Mouse (Mus musculus): ENCODE data around the gene Rhof. TPM values are rescaled to one million over a fixed set of nuclear protein-coding genes. Genes with fewer than 3 reads are reported as not detected.

Gene Rhof
- polyA plus RNA-seq, 1 experiment from 2014 or later: 4.8 TPM

- Histone ChIP-seq H3K4me3 (ENCODE audit: low read depth, low read length) (no peak overlapping the region), H3K4me1 (replicated peaks; ENCODE audit: control insufficient read depth, insufficient read depth, low read length) (no peaks in the 10 kb centered on the region), H3K36me3 (ENCODE audit: control insufficient read depth, insufficient read depth, low read length) (peaks cover 27% of the 10 kb centered on the region), H3K27me3 (replicated peaks; ENCODE audit: control insufficient read depth, insufficient read depth, low read length) (no peaks in the 10 kb centered on the region), H3K9me3 (ENCODE audit: control insufficient read depth, low read length) (no peaks in the 10 kb centered on the region), H3K9ac (ENCODE audit: low read depth, low read length) (no peak overlapping the region), H3K27ac (ENCODE audit: low read depth, low read length) (no peak overlapping the region), H3K4me2 (no peak overlapping the region)
- DNase-seq (ENCODE audit: low spot score) (no peak), ATAC-seq (replicated peaks; ENCODE audit: low FRiP score) (no peak)
- 92% methylated on average over 10 of the region's 10 CpGs for WGBS
Measured at GRCm38 (mm10) chr5:123166437-123166836, 33.9 kb upstream of the Rhof start.

GRCm38 (mm10) chr5:123162942-123163341 is 30.4 kb upstream of the Rhof start:
- Histone ChIP-seq H3K27me3 (replicated peaks; ENCODE audit: control insufficient read depth, insufficient read depth, low read length) (no peaks in the 10 kb centered on the region), H3K4me2 (no peak overlapping the region), H3K9ac (ENCODE audit: low read depth, low read length) (no peak overlapping the region), H3K4me1 (replicated peaks; ENCODE audit: control insufficient read depth, insufficient read depth, low read length) (no peaks in the 10 kb centered on the region), H3K4me3 (ENCODE audit: low read depth, low read length) (no peak overlapping the region), H3K9me3 (ENCODE audit: control insufficient read depth, low read length) (no peaks in the 10 kb centered on the region), H3K36me3 (ENCODE audit: control insufficient read depth, insufficient read depth, low read length) (peaks cover 60% of the 10 kb centered on the region), H3K27ac (ENCODE audit: low read depth, low read length) (no peak overlapping the region)
- ATAC-seq (replicated peaks; ENCODE audit: low FRiP score) (no peak), DNase-seq (ENCODE audit: low spot score) (no peak)
- 84% methylated on average over 9 of the region's 9 CpGs for WGBS

- Histone ChIP-seq H3K9ac (ENCODE audit: low read depth, low read length) (no peak overlapping the region), H3K36me3 (ENCODE audit: control insufficient read depth, insufficient read depth, low read length) (peaks cover 62% of the 10 kb centered on the region), H3K4me2 (no peak overlapping the region), H3K4me3 (ENCODE audit: low read depth, low read length) (no peak overlapping the region), H3K9me3 (ENCODE audit: control insufficient read depth, low read length) (no peaks in the 10 kb centered on the region), H3K4me1 (replicated peaks; ENCODE audit: control insufficient read depth, insufficient read depth, low read length) (no peaks in the 10 kb centered on the region), H3K27me3 (replicated peaks; ENCODE audit: control insufficient read depth, insufficient read depth, low read length) (no peaks in the 10 kb centered on the region), H3K27ac (ENCODE audit: low read depth, low read length) (no peak overlapping the region)
- no peak for DNase-seq (ENCODE audit: low spot score)
- ATAC-seq (replicated peaks; ENCODE audit: low FRiP score): no peak
- 91% methylated on average over 15 of the region's 15 CpGs for WGBS
Measured at GRCm38 (mm10) chr5:123160341-123160740, 27.8 kb upstream of the Rhof start.

- H3K4me1 ChIP-seq (replicated peaks; ENCODE audit: control insufficient read depth, insufficient read depth, low read length): no peaks in the 10 kb centered on the region
- H3K27ac ChIP-seq (ENCODE audit: low read depth, low read length): no peak overlapping the region
- DNase-seq (ENCODE audit: low spot score) (no peak), ATAC-seq (replicated peaks; ENCODE audit: low FRiP score) (no peak)
- 94% methylated on average over 15 of the region's 15 CpGs for WGBS
- H3K27me3 ChIP-seq (replicated peaks; ENCODE audit: control insufficient read depth, insufficient read depth, low read length): no peaks in the 10 kb centered on the region
- no peak overlapping the region for H3K9ac ChIP-seq (ENCODE audit: low read depth, low read length)
- H3K9me3 ChIP-seq (ENCODE audit: control insufficient read depth, low read length): no peaks in the 10 kb centered on the region
- no peak overlapping the region for H3K4me3 ChIP-seq (ENCODE audit: low read depth, low read length)
- peaks cover 63% of the 10 kb centered on the region for H3K36me3 ChIP-seq (ENCODE audit: control insufficient read depth, insufficient read depth, low read length)
- no peak overlapping the region for H3K4me2 ChIP-seq
Measured at GRCm38 (mm10) chr5:123159866-123160265, 27.4 kb upstream of the Rhof start.

GRCm38 (mm10) chr5:123159446-123159845 is 27.0 kb upstream of the Rhof start:
- Histone ChIP-seq H3K9ac (ENCODE audit: low read depth, low read length) (no peak overlapping the region), H3K9me3 (ENCODE audit: control insufficient read depth, low read length) (no peaks in the 10 kb centered on the region), H3K27ac (ENCODE audit: low read depth, low read length) (no peak overlapping the region), H3K4me1 (replicated peaks; ENCODE audit: control insufficient read depth, insufficient read depth, low read length) (no peaks in the 10 kb centered on the region), H3K4me3 (ENCODE audit: low read depth, low read length) (no peak overlapping the region), H3K27me3 (replicated peaks; ENCODE audit: control insufficient read depth, insufficient read depth, low read length) (no peaks in the 10 kb centered on the region), H3K36me3 (ENCODE audit: control insufficient read depth, insufficient read depth, low read length) (peaks cover 66% of the 10 kb centered on the region), H3K4me2 (no peak overlapping the region)
- DNase-seq (ENCODE audit: low spot score): no peak
- no peak for ATAC-seq (replicated peaks; ENCODE audit: low FRiP score)
- WGBS: 89% methylated on average over 4 of the region's 4 CpGs

GRCm38 (mm10) chr5:123157972-123158371 is 25.5 kb upstream of the Rhof start:
- Histone ChIP-seq H3K4me3 (ENCODE audit: low read depth, low read length) (no peak overlapping the region), H3K9ac (ENCODE audit: low read depth, low read length) (no peak overlapping the region), H3K4me1 (replicated peaks; ENCODE audit: control insufficient read depth, insufficient read depth, low read length) (no peaks in the 10 kb centered on the region), H3K9me3 (ENCODE audit: control insufficient read depth, low read length) (no peaks in the 10 kb centered on the region), H3K36me3 (ENCODE audit: control insufficient read depth, insufficient read depth, low read length) (peaks cover 69% of the 10 kb centered on the region), H3K4me2 (no peak overlapping the region), H3K27ac (ENCODE audit: low read depth, low read length) (no peak overlapping the region), H3K27me3 (replicated peaks; ENCODE audit: control insufficient read depth, insufficient read depth, low read length) (no peaks in the 10 kb centered on the region)
- 86% methylated on average over 4 of the region's 4 CpGs for WGBS
- ATAC-seq (replicated peaks; ENCODE audit: low FRiP score) (no peak), DNase-seq (ENCODE audit: low spot score) (no peak)

GRCm38 (mm10) chr5:123156763-123157162 is 24.3 kb upstream of the Rhof start:
- no peak overlapping the region for H3K27ac ChIP-seq (ENCODE audit: low read depth, low read length)
- no peak for DNase-seq (ENCODE audit: low spot score)
- 88% methylated on average over 12 of the region's 12 CpGs for WGBS

GRCm38 (mm10) chr5:123155425-123155824 is 22.9 kb upstream of the Rhof start:
- H3K4me2 ChIP-seq: no peak overlapping the region
- H3K9ac ChIP-seq (ENCODE audit: low read depth, low read length): no peak overlapping the region
- 65% methylated on average over 7 of the region's 7 CpGs for WGBS
- DNase-seq (ENCODE audit: low spot score) (peak; percentile 50), ATAC-seq (replicated peaks; ENCODE audit: low FRiP score) (peak; percentile 46; the same call in 1 of the 2 replicates)
- no peaks in the 10 kb centered on the region for H3K27me3 ChIP-seq (replicated peaks; ENCODE audit: control insufficient read depth, insufficient read depth, low read length)
- H3K36me3 ChIP-seq (ENCODE audit: control insufficient read depth, insufficient read depth, low read length): peaks cover 71% of the 10 kb centered on the region
- H3K27ac ChIP-seq (ENCODE audit: low read depth, low read length): no peak overlapping the region
- H3K4me1 ChIP-seq (replicated peaks; ENCODE audit: control insufficient read depth, insufficient read depth, low read length): peaks cover 9% of the 10 kb centered on the region
- H3K4me3 ChIP-seq (ENCODE audit: low read depth, low read length): no peak overlapping the region
- H3K9me3 ChIP-seq (ENCODE audit: control insufficient read depth, low read length): no peaks in the 10 kb centered on the region

More at GRCm38 (mm10) chr5:123156763-123157162, 24.3 kb upstream of the Rhof start:
- H3K27me3 ChIP-seq (replicated peaks; ENCODE audit: control insufficient read depth, insufficient read depth, low read length): no peaks in the 10 kb centered on the region
- no peaks in the 10 kb centered on the region for H3K9me3 ChIP-seq (ENCODE audit: control insufficient read depth, low read length)
- no peak overlapping the region for H3K4me3 ChIP-seq (ENCODE audit: low read depth, low read length)
- no peak for ATAC-seq (replicated peaks; ENCODE audit: low FRiP score)
- H3K9ac ChIP-seq (ENCODE audit: low read depth, low read length): no peak overlapping the region
- H3K4me2 ChIP-seq: no peak overlapping the region
- H3K4me1 ChIP-seq (replicated peaks; ENCODE audit: control insufficient read depth, insufficient read depth, low read length): no peaks in the 10 kb centered on the region
- peaks cover 81% of the 10 kb centered on the region for H3K36me3 ChIP-seq (ENCODE audit: control insufficient read depth, insufficient read depth, low read length)

- no peaks in the 10 kb centered on the region for H3K9me3 ChIP-seq (ENCODE audit: control insufficient read depth, low read length)
- H3K4me1 ChIP-seq (replicated peaks; ENCODE audit: control insufficient read depth, insufficient read depth, low read length): peaks cover 32% of the 10 kb centered on the region
- no peak overlapping the region for H3K9ac ChIP-seq (ENCODE audit: low read depth, low read length)
- H3K4me2 ChIP-seq: no peak overlapping the region
- ATAC-seq (replicated peaks; ENCODE audit: low FRiP score): no peak
- no peak for DNase-seq (ENCODE audit: low spot score)
- H3K27ac ChIP-seq (ENCODE audit: low read depth, low read length): no peak overlapping the region; the same call in 1 of the 2 replicates
- 67% methylated on average over 1 of the region's 1 CpGs for WGBS
- peaks cover 61% of the 10 kb centered on the region for H3K36me3 ChIP-seq (ENCODE audit: control insufficient read depth, insufficient read depth, low read length)
- H3K4me3 ChIP-seq (ENCODE audit: low read depth, low read length): no peak overlapping the region
- no peaks in the 10 kb centered on the region for H3K27me3 ChIP-seq (replicated peaks; ENCODE audit: control insufficient read depth, insufficient read depth, low read length)
Measured at GRCm38 (mm10) chr5:123152901-123153300, 20.4 kb upstream of the Rhof start.

Data from liver, embryonic 11.5 days (tissue).